Mouse (Mus musculus) left cerebral cortex, adult 11 months (tissue): Measurements from ENCODE around the gene D16Ertd472e.
A peak's percentile ranks its signal among the peaks of the same experiment; 100 is the strongest.

Experiments
- DNase-seq: peaks from one replicate; pipeline ENCODE4 v3.0.0; 2022; ENCODE audit warnings: low spot score

Gene D16Ertd472e

GRCm38 (mm10) chr16:78576478-78577084 is at the start of gene D16Ertd472e:
D16Ertd472e (minus strand) TSS chr16:78576708.
- peak; percentile 55 for DNase-seq

GRCm38 (mm10) chr16:78622755-78623154 is 46.2 kb upstream of the D16Ertd472e start:
- no peak for DNase-seq

DNA sequence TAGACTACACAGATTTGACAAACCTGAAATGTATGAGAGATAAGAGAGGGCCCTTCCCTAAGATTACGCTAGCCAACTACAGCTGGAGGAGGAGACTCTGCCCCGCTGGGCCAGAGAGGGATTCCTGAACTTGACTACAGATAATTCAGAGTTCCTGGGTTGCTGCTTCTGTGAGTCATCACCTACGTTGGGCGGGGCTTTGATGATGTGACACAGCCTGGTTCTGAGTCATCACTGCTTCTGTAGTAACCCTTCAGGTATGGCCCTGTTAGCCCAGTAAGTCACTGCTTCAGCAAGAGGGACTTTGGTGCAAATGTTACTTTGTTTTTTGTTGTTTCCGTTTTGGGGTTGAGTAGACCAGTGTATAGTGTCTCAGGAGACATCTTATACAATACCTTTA is 42.9 kb upstream of the D16Ertd472e start:
- no peak for DNase-seq

DNA sequence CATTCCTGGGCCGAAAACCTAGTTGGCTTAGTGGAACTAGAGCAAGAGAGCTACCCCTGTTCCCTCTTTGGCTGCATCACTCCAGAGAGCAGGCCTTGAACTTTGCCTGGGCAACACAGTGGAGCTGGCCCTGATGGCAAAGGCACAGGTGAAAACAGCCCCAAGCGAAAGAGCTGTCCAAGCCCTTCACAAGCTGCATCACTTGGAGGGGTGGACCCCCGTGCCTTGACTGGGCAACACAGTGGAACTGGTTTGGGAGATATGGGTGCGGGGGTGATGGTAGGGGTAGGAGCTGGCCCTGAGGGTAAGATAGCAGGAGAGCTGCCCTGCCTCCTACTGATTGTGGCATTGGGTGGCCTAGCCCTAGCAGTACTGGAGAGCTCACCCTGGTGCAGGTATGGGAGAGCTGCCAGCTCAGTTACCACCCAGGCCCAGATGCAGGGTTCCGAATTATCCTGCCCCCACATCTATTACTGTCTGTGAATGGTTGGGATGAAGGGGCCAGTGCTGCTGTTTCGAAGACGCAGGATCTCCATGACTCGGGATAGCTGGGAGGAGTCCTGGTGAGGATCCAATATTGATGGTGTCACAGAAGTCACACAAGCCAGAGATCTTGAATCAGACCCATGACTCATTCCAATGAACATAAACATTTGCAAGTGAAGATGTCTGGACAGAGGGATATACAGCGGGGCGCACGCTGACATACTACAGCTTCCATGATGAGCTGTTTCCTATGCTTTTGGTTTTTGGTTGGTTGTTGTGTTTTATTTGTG is 41.4 kb upstream of the D16Ertd472e start:
- DNase-seq, result no peak

- no peak for DNase-seq
These were observed 29.7 kb upstream of the D16Ertd472e start for GRCm38 (mm10) chr16:78606202-78606601.

DNA sequence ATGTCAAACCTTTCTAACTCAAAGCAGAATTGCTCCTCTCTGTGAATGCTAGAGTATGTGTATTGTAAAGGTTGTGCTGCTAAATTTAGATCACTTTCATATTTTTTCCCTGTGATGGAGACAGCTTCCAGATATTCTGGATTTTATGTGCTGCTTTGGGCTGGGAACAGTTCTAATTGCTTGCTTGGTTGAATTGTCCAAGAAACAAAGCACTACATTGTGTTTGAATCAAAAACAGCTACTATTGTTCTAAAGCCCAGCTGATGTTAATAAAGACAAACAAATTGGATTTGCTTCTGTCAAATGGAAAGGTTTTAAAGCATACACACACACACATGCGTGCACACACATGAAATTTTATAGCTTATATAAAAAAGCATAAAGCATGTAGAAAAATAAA is 22.4 kb upstream of the D16Ertd472e start:
- DNase-seq, result no peak

DNA sequence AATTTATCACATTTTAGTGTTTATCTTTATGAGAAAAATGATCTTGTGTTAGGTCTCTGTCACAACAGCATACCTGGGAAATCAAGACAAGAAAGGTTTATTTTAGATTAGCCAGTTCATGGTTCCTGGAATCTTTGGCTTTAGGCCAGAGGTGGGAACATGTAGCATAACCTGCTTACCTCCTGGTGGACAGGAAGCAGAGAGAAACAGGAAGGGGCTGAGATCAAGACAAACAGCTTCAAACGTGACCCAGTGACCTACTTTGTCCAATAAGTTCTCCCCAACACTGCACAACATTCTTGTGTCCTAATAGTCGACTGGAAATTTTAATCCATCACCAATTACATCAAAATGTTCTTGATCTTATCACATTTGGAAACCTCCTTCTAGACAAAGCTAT is 19.9 kb upstream of the D16Ertd472e start:
- DNase-seq, result no peak

GRCm38 (mm10) chr16:78595821-78596220 is 19.3 kb upstream of the D16Ertd472e start:
- DNase-seq, result no peak

- DNase-seq, result no peak
These were observed 17.6 kb upstream of the D16Ertd472e start for GRCm38 (mm10) chr16:78594154-78594553.

DNA sequence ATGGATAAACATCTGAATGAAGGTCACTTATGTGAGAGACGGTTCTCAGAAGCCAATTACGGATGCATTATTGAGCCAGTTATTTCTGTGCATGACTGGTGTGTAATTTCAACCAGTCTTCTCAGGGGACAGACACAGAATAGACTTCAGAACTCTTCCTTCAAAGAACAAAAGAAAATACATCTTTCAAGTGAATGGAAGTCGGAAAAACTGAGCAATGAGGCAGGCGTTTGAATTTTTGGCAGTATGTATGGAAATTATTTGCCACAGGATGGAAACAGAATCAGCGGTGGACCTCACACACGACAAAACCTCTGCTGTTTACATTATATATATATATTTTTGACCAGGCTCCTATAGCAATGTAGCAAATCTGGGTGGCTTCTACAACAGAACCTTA is 14.6 kb upstream of the D16Ertd472e start:
- no peak for DNase-seq

DNA sequence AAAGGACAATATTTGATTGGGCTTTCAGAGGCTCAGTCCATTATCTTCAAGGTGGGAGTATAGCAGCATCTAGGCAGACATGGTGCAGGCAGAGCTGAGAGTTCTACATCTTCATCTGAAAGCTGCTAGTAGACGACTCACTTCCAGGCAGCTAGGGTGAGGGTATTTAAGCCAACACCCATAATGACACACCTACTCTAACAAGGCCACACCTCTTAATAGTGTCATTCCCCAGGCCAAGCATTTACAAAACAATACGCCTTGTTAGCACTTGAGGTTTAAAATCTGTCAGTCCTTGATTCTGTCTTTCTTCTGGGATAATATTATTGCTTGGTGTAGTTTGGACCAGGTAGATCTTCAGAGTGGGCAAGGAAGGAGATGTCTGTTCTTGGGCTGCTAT is 12.3 kb upstream of the D16Ertd472e start:
- DNase-seq, result no peak

DNA sequence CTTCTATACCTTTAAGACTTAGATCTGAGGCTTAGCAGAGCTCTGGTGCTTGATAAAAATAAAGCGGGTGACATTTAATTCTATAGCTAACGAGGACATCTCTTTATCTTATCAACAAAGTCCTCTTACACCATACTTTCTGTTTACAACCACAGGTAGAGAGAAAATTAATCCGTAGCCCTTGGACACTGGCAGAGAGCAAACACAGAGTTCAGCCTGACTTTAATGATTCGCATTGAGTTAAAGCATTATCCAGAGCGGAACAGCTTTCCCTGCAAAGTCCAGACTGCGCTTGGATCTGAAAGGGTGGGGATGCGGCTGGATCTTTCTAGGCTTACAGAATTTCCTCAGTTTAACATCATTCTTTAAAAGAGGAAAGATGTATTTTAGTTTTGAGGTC is 10.1 kb upstream of the D16Ertd472e start:
- DNase-seq, result no peak

DNA sequence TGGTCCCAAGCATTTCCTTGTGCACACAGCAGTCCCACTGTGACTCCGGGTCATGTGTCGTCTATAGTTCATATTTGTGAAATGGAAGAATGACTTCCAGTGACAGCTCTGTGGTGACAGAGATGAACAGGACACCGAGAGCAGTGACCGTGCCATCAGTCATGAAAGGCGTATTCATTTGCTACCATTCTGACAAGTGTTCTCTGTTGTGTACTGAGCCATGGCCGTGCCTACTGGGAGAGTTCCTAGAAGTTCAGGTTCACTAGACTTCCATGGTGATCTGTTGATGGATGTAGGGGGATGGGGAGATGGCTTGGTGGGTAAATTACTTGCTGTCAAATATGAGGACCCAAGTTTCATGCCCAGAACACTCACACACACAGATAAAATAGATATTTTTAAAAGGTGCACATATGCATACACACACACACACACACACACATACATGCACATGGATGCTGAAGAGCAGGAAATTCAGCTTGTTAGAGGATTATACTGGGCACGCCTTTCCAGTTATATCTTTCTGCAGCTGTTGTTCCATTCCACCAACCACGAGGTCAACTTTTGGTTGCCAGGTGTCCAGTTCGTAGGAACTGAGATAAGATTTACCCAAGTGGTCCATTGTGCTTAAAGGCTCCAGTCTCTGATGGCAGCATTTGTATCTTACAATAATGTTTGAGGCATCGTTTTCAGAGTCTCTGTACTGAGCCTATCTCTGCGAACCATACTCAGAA is 9.3 kb upstream of the D16Ertd472e start:
- no peak for DNase-seq

- no peak for DNase-seq
These were observed 8.7 kb upstream of the D16Ertd472e start for GRCm38 (mm10) chr16:78585163-78585562.

DNA sequence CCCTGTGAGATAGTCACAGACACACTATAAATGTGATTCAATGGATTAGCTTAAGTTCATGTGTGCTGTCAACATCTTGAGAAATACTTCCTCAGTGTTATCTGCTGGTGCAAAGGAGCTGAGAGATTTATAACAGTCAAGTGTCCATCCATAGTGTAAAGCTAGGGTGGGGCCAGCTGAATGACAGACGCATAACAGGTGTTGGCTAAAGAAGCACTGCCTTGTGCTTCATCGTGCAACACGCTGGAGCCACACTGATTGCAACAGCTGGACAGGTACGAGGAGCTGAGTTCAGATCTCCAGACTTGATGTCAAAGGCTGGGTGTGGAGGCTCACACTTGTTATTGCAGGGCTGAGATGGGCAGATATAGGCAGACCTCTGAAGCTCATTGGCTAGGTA is 7.5 kb upstream of the D16Ertd472e start:
- DNase-seq, result no peak

DNA sequence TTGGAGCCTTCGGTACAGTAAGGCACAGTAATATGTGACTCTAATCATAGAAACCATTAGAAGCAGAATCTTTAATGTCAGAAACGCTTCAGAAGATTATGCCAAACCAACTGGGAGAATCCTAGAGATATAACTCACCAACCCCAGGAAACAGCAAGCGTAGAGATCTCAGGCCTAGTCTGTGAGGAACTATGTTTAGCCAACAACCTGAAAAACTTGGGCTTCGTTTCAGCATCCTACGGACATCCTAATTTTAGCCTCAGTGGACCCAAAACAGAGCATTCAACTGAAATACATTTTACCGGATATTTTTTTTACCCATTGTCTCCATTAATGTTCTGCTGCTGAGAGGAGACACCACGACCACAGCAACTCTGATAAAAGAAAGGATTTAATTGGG is 3.9 kb upstream of the D16Ertd472e start:
- DNase-seq, result no peak

- no peak for DNase-seq
These were observed 2.9 kb upstream of the D16Ertd472e start for GRCm38 (mm10) chr16:78579386-78579785.

- no peak for DNase-seq
These were observed 670 bp upstream of the D16Ertd472e start for GRCm38 (mm10) chr16:78577085-78577671.

DNA sequence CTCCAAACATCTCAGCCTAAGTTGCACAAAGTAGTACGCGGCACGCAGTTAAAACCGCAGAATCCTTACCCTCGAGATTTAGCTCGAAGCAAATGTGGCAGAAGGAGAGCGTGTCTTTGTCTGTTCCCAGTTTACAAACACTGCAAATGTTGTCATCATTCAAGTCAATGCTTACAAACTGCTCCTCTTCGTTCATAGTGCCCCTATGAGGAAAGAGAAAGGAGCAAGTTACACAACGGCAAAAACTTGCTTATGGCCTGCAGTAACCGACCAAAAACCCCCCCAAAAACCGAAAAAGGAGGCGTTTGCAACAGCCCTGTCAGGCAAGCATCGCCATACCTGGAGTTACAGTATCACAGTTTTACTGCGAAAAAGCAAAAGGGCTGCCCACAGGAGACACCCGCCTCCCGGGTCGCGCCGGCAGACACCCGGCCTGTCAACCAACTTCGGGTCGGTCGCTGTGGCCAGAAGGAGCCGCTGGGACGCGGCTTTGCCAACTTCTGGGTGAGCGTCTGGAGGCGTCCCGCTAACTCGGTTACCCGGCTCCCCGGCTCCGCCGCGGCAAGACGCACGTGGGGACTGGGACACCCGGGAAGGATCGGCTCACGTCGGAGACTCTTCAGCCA is 543 bp downstream of the D16Ertd472e start:
- no peak for DNase-seq

- DNase-seq, result no peak
These were observed 1.2 kb downstream of the D16Ertd472e start for GRCm38 (mm10) chr16:78575190-78575851.

GRCm38 (mm10) chr16:78574241-78574640 is 2.3 kb downstream of the D16Ertd472e start:
- DNase-seq, result no peak

GRCm38 (mm10) chr16:78573016-78573415 is 3.5 kb downstream of the D16Ertd472e start:
- DNase-seq, result no peak
